Mouse (Mus musculus) adrenal gland, adult (tissue): ENCODE measurements around the gene Abl2.
A peak's percentile ranks its signal among the peaks of the same experiment; 100 is the strongest.

ENCODE experiments used
- DNase-seq, 2 experiments: peaks; one replicate each; pipeline ENCODE4 v3.0.0; 2022 to 2023; ENCODE audit warnings: low spot score in 1 of 2; ENCODE audit not compliant: inconsistent age in 2 of 2

Gene Abl2

GRCm38 (mm10) chr1:156584175-156584574 lies 25.6 kb downstream of the Abl2 start:
- DNase-seq = no peak

GRCm38 (mm10) chr1:156585512-156585911 lies 26.9 kb downstream of the Abl2 start:
- DNase-seq = no peak

- DNase-seq = no peak
These were observed 31.3 kb downstream of the Abl2 start for GRCm38 (mm10) chr1:156589811-156590305.

DNA sequence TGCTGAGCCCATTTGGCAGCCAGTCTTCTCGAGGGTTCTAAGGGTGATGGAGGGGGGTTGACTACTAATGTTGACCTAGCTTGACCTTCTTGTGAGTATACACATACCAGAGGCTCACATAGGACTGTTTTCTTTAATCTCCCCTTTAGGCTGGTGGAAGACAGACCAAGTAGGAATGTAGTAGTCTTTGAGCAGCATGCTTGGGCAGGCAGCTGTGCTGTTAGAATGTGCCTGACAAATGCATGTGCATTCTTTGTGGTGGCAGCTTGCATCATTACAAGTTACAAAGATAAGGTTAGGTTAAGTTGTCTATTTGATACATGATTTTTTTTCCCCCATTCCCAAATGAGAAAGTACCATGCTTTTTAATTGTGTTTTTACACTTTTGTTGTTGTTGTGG lies 31.8 kb downstream of the Abl2 start:
- DNase-seq = no peak

DNA sequence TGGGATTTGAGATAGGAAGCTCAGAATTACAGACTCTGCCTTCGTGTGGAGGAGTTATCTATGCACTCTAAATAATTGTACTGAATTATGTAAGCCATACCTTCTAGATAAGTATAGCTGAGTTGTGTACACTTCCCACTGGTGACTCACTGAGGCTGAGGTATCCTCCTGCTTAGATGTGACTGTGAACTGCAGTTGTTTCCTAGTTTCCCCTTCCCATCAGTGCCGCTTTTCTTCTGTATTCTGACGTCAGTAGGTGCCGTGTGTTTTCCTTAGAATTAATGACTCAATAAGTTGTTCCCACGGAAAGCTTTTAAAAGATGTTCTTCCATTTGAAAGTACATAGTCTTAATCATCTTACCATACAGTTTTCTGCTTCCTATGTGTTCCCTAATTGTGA lies 34.7 kb downstream of the Abl2 start:
- DNase-seq = no peak

GRCm38 (mm10) chr1:156597089-156597488 lies 38.5 kb downstream of the Abl2 start:
- DNase-seq = no peak

DNA sequence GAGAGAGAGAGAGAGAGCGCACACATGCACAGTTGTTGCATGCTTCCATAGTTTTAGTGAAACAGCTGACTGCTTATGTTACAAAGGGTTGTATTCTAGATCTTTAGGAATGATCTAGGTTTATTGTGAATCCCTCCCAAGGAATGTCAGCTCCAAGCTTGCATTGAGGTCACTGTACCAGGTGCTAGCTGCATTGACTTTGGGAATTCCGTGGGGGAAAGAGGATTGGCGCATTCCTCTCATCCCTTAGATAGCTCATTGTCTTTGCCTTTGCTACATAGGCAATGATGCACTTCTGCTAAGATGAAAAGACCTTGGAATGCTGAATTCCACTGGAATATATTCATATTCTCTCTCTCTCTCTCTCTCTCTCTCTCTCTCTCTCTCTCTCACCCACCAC lies 44.0 kb downstream of the Abl2 start:
- DNase-seq = no peak

GRCm38 (mm10) chr1:156605094-156605866 lies 46.7 kb downstream of the Abl2 start:
- no peak for DNase-seq

- no peak for DNase-seq
These were observed 47.4 kb downstream of the Abl2 start for GRCm38 (mm10) chr1:156605940-156606339.

DNA sequence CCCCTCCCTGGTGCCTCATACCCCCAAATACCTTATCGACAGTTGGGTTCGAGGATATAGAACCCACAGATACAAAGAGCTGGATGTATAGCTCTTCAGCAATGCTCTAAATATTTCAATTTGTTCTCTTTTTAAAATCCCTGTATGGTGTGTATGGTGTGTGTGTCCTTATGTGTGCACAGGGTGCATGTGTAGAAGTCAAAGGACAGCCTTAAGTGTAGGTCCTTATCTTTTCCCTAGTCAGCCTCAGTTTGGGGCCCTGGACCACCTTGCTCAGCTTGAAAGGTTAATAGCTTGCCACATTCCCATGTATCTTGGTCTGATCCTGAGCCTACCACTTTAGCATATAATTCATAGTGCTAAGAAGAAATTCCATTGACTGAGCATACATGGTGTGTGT lies 49.9 kb downstream of the Abl2 start:
- DNase-seq = no peak

DNA sequence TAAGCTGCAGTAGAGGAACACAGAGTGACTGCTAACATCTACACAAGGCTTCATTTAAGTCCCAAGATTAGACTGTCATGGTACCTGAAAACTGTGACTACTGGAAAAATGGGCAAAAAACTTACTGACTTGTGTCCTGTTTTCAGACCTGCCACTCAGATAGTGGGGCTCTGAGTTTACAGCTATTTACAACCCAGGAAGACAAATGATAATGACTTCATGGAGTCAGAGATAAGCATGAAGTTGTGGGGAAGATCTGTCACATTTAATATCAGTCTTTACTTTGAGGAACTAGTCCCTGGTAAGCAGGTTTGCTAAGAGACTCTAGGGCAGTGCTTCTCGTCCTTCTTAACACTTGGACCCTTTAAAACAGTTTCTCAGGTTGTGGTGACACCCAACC lies 51.7 kb downstream of the Abl2 start:
- no peak for DNase-seq

DNA sequence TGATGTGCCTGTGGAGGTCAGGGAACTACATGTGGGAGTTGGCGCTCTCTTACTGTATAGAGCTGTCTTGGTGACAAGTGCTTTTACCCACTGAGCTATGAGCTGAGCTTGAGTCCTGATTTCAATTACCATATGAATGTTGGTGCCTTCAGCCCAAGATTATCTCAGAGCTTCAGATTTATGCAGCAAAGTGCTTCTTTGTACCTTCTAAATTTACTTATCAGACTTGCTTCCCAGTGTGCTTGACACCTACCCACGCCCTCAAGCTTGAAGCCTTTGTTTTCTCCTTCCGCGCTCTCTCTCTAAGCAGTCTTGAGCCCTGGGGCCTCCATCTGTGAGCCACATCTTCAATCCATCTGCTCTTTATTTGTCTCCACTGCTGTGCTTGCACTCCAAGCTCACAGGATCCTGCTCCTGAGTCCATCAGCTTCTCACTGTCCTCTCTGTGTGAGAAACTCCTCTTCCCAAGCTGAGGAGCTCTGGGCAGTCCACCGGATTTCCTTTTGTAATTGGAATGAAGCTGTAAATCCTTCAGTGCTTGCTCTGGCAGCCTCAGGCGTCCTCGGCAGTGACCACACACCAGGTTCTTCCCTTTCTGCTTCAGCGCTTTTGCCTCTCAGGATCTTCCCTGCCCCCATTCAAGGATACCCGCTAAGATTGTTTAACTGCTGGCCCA lies 55.4 kb downstream of the Abl2 start:
- DNase-seq = peak; percentile 38 to 59

DNA sequence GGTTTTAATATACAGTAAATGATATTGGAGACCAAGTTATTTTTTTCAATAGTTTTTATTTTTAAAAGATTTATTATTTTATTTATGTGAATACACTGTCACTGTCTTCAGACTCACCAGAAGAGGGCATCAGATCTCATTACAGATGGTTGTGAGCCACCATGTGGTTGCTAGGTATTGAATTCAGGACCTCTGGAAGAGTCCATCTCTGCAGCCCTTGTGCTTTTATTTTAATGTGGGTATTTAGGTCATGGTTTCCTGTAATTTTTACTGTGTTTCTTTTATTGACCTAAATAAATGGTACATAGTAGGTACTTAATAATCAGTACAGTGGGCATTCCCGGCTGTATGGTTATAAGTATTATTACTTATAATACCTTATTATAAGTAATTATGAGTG lies 56.1 kb downstream of the Abl2 start:
- DNase-seq = peak in 1 of 2 experiments; percentile 45

- peak; percentile 90 to 96 for DNase-seq
These were observed 57.0 kb downstream of the Abl2 start for GRCm38 (mm10) chr1:156615381-156616133.

GRCm38 (mm10) chr1:156616989-156617598 lies 58.5 kb downstream of the Abl2 start:
- peak in 1 of 2 experiments; percentile 41 for DNase-seq

DNA sequence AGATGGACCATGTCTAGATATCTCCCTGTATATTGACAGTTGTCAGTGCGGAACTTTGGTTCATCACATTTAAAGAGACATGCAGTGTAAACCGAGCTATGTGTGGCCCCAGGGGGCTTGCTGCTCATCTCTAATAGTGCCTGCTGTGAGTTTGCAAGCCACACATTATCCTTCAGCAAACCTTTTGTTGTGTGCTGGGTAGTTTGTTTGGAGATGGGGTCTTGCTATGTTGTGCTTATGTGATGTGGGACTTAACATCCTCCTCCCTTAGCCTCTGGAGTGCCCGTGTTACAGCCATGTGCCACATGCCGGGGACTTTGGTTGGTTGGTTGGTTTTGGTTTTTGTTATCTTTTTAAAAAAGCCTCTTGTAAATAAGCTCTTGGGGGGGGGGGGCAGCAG lies 59.2 kb downstream of the Abl2 start:
- no peak for DNase-seq

GRCm38 (mm10) chr1:156620292-156620909 lies 61.8 kb downstream of the Abl2 start:
- DNase-seq = no peak

- DNase-seq = no peak
These were observed 62.4 kb downstream of the Abl2 start for GRCm38 (mm10) chr1:156620951-156621350.

- DNase-seq = no peak
These were observed 65.6 kb downstream of the Abl2 start for GRCm38 (mm10) chr1:156624231-156624630.

GRCm38 (mm10) chr1:156626729-156627128 lies 68.1 kb downstream of the Abl2 start:
- peak in 1 of 2 experiments; percentile 41 for DNase-seq

DNA sequence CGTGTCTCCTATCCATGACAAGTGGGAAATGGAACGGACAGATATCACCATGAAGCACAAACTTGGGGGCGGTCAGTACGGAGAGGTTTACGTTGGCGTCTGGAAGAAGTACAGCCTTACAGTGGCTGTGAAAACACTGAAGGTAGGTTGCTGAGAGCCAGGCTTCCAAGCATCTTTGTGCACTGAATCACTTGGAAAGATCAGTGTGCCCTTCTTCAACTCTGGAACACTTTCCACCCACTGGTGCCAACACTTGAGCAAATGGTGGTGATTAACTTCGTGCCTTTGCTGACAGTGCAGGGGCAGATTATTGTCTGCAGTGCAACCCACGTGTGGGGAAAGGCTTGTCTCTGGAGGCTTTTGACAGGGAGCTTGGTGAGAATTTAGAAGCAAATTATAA lies 71.4 kb downstream of the Abl2 start:
- DNase-seq = no peak
